Mouse (Mus musculus): ENCODE data around the gene Zfp235. TPM values are rescaled to one million over a fixed set of nuclear protein-coding genes. Genes with fewer than 3 reads are reported as not detected.
A peak's percentile ranks its signal among the peaks of the same experiment; 100 is the strongest.

The Zfp235 gene
- 10 to 100 TPM; 18.5 to 20.5 TPM for total RNA-seq (2021)
- long read RNA-seq, transcript Zfp235-201 (4 exons, 3,373 nt), result major isoform, 7 of 9 reads
- long read RNA-seq, partial matches to known transcripts, result 0 of 9 reads
- long read RNA-seq, other reads (novel, unspliced or antisense), result 1 of 9 reads

DNA sequence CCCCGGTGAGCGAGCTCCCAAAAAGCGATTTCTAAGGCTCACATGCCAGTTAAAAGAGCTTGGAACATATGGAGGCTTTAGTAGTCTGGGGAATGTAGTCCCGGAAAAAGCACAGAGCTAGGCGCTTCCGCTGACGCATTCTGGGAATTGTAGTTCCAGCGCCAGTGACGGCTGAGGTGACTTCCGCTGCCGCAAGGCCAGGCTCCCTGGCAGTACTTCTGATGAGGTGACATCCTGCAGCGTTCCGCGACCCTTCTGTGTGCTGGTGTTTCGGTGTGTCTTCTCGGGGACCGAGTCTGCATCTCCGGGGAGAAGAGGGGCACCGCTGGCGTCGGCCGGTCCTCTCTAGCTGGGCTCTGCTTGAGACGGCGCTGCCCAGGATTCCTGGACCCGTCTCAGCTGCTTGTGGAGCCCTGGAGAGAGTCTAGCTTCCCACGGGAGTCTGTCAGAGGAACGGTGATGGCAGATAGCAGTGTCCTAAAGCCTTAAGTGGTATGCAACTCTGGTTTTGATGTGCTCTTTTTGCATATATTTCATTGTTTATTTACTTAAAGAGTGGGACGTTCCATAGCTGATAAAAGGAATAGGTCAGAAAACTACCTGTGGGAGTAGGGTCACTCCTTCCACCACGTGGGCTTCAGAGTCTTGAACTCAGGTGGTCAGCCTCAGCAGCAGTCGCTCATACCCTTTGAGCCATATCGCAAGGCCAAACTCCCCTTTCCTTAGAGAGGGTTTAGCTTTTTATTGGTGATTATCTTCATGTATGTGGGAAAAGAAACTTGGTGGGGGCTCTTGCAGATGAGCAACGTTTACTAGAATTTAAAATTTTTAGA lies at the start of gene Zfp235:
TSS of gene Zfp235 (plus strand) at position 174 of the 833 bp plus-strand sequence.
- peak; percentile 84 to 85 for DNase-seq (ENCODE audit: low spot score in 2 of 2)

DNA sequence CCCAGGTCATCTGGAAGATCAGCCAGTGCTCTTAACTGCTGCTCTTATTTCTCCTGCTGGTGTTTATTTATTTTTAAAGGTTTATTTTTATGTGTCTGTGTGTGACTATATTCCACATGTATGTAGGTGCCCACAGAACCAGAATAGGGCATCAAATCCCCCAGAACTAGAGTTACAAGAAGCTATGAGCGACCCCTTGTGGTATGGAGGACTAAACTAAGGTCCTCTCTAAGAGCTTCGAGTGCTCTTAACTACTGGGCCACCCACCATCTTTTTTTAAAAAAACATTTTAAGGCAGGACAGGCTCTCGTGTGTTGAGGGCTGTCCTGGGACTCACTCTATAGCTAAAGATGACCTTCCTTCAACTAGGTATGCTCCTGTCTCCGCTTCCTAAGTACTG lies 47.1 kb upstream of the Zfp235 start:
- no peak for DNase-seq (ENCODE audit: low spot score in 2 of 2)

DNA sequence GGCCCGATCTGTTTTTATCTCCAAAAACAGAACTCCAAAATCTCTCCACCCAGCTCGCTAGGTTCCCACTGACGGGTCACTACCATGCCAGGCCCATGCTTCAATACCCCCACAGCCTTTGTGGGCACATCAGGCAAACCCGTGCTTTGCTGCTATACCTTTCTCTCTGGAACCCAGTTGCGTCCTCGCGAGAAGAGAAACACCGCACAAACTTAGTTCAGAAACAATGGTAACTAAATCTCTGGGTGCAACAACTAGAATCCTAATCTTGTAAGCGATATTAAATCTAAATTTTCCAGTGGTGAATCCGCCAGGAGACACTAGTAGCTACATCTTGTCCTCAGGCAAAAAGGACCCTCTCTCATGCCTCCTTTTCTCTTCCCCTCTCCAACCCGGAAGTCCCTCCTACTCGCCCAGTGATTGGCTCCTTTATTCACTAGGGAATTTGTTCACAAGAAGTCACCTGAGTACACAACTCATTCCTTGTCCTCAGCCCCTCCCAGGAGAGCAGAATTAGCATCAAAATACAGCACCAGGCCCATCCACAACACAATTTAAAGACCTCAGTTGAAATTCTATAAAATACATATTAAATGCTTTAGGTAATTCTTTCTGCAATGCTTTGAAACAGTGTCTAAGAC lies 46.4 kb upstream of the Zfp235 start:
- no peak for DNase-seq (ENCODE audit: low spot score in 2 of 2)

DNA sequence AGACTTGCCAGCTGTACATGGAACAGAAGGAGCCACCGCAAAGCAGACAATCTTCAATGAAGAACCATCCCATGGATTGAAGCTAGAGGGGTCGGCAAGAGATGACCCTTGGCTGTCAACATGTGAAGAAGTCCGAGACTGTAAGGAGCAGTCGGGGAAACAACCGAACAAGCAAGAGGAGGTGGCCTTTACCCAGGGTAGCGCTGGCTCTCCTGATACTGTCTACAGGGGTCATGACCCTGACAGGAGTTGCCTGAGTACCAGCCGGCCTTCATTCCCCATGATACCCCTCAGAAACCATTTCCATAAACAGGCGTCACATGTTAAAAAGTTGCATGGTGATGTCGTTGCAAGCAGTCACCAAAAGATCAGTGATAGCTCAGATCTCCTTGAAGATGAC lies 29.6 kb upstream of the Zfp235 start:
- no peak for DNase-seq (ENCODE audit: low spot score in 2 of 2)

DNA sequence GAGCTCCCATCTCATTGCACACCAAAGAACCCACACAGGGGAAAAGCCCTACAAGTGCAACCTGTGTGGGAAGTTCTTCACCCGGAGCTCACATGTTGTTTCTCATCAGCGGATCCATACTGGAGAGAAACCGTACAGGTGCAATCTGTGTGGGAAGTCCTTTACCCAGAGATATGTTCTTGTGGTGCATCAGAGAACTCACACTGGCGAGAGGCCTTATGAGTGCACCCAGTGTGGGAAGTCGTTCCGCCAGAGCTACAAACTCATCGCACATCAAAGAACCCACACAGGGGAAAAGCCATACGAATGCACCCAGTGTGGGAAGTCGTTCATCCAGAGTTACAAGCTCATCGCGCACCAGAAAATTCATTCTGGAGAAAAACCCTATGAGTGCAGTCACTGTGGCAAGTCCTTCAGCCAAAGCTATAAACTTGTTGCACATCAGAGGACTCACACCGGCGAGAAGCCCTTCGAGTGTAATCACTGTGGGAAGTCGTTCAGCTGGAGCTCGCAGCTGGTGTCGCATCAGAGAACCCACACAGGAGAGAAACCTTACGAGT lies 28.7 kb upstream of the Zfp235 start:
- DNase-seq (ENCODE audit: low spot score in 2 of 2), result no peak

DNA sequence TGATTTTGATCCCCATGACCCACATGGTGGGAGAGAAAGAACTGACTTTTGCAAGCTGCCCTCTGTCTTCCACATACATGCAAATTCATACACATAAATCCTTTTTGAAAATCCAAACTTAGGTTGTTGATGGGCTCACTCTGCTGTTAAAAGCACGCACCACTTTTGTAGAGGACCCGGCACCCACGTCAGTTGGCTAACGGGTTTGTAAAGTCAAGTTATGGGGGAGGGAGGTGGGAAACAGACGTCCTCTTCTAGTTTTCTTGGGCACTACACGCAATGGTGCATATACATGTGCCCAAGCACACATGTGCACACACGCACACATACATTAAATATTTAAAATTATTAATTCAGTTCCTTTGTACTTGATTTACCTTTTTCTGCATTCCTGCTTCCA lies 23.1 kb upstream of the Zfp235 start:
- DNase-seq (ENCODE audit: low spot score in 2 of 2), result no peak

DNA sequence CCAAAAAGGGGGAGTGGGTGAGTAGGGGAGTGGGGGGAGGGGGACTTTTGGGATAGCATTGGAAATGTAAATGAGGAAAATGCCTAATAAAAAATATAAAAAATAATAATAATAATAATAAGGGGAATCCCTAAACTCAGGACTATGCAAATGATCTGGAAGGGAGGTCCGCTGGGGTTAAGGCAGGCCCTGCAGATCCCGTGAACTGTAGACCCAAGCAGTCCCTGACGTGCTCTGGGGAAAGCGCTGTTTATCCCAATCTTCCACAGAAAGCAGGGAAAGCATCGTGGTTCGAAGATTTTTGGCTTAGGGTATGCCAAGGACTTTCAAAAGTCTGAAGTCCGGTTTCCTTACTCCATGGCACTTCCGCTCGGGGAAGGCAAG lies 22.2 kb upstream of the Zfp235 start:
- peak in 1 of 2 experiments; percentile 25 for DNase-seq (ENCODE audit: low spot score in 2 of 2)

DNA sequence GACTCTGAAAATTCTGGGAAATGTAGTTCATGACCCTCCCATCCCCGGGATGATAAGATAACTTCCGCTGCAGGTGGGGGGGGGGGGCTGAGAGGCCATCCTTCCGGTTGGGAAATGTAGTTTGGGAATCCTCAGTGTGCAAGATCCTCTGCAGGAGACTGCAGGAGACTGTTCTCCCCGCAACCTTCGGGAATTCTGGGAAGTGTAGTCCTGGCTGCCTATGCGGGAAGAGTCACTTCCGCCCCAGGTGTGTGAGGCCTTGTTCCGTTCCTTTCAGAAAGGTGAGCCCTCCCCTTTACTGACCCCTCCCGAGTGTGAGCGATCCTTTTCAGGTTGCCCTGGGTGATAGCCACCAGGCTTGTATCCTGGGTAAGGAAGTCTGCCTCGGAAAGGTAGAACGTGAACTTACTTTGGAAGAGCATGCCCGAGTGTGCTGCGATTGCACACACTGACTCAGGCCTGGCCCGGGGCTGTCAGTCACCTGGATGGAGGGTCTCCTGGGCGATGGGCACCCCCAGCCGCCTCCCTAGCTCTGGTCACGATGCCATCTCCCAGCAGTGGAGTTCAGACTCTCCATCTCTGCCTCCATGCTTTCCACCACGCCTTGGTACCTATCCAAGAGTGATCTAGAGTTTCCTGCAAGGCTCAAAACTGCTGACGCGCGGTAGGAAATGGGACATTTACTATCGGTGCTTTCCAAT lies 21.7 kb upstream of the Zfp235 start, which contains the start of gene Zfp112:
TSS of gene Zfp112 (plus strand) at position 159 of the 701 bp plus-strand sequence.
- DNase-seq (ENCODE audit: low spot score in 2 of 2), result peak; percentile 68 to 77

DNA sequence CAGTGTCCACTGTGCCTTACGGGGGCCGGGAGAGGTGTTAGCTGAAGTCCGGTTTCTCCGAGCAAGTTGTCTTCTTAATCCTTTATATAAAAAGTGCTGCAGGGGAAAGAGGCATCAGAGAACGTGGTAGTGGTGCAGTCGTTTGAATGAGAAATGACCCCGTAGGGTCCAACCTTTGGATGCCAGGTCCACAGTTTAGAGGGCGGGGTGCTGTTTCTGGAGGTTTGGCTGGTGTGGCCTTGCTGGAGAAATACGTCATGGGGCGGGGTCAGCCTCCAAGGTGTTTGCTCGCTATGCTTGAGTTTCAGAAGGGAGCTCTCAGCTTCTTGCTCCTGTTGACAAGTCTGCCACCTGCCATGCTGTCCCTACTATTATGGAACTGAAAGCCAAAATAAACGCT lies 21.0 kb upstream of the Zfp235 start:
- DNase-seq (ENCODE audit: low spot score in 2 of 2), result peak; percentile 15 to 37

DNA sequence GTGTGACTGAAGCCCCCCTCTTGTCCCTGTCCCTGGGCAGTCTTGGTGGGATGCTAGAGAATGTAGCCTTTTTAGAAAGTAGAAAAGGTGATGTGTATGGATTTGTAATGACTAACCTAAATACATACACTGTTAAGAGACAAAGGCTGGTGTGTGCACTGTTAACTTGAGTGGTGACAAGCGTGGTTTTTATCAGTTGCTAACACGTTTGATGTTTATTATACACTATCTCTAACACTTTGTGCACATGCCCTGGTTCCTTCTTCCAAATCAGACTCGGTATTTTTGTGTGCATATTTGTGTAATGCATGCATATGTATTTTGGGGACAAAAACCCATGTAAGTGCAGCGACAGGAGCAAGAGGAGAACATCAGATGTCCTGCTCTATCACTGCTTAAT lies 17.3 kb upstream of the Zfp235 start:
- no peak for DNase-seq (ENCODE audit: low spot score in 2 of 2)

DNA sequence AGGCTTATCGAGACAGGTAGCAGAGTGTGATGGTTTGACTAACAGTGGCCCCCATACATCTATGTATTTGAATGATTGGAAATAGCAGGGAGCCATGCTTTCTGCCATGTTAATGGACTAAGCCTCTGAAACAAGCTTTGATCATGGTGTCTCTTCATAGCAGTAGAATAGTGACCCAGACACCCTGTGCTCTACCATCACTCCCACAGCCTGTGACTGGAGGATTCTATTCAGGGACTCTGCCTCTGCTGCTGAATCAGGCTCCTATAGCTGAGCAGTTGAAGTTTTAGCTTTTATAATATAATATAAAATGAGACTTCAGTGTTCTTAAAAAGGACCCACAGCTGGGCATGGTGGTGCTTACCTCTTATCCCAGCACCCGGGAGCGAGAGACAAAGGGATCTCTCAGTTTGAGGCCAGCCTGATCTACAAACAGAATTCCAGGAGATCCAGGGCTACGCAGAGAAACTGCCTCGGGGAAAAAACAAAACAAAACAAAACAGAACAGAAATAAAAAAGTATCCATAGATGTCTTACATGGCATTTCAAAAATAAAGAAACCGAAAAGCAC lies 459 bp upstream of the Zfp235 start:
- peak; percentile 7 to 14 for DNase-seq (ENCODE audit: low spot score in 2 of 2)

DNA sequence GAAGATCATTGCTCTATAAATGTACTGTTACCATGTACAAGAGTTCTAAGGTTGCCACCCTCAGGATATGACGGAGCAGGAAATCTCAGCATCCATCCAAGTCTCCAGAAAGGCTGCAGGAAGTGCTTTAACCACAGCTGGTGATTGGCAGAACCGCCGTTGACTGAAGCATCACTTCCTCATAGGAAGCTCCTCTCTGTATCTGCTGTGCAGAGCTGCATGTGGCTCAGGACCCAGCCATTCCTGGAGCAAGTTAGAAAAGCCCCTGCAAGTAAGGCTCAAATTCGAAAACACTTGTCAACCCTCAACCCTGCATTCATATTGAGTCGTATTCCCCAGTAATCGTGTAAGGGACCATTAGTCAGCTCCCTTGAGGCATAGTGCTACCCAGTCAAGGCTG lies 8.6 kb downstream of the Zfp235 start:
- peak in 1 of 2 experiments; percentile 1 for DNase-seq (ENCODE audit: low spot score in 2 of 2)

DNA sequence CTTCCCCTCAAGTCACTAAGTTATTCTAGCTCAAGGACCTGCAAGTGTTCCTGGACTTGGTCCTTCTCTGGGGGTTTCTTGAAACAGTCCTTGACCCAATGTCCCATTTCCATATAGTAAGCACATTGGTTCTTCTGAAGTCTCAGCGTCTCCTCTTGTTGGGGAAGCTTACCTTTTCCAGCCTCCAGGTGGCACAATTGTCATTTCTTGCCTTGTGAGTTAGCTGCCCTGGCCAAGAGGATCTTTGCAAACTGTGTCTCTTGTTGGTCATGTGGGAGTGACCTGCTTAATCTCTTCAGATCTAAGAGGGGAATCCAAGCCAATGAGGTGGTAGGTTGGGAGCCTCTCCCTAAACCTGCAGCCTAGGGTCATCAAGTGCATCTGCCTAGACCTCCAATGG lies 19.3 kb downstream of the Zfp235 start:
- no peak for DNase-seq (ENCODE audit: low spot score in 2 of 2)

DNA sequence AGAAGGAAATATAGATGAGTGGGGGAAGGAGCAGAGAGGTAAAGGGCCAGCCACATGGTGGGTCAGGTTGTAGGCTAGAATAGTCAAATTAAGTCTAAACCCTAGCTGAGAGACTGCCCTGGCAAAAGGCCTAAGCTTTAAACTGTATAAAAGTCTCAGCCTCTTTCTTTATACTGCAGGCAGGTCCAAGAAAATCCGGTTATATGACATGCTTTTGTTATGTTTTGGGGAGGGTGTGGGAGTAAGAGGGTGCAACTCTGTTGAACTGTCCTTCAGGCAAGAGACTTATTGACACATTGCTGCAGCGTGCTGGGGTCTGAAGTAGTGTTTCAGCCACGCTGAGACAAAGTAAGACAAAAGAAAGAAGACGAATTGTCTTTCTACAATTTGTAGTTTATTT lies 38.2 kb downstream of the Zfp235 start:
- DNase-seq (ENCODE audit: low spot score in 2 of 2), result no peak

DNA sequence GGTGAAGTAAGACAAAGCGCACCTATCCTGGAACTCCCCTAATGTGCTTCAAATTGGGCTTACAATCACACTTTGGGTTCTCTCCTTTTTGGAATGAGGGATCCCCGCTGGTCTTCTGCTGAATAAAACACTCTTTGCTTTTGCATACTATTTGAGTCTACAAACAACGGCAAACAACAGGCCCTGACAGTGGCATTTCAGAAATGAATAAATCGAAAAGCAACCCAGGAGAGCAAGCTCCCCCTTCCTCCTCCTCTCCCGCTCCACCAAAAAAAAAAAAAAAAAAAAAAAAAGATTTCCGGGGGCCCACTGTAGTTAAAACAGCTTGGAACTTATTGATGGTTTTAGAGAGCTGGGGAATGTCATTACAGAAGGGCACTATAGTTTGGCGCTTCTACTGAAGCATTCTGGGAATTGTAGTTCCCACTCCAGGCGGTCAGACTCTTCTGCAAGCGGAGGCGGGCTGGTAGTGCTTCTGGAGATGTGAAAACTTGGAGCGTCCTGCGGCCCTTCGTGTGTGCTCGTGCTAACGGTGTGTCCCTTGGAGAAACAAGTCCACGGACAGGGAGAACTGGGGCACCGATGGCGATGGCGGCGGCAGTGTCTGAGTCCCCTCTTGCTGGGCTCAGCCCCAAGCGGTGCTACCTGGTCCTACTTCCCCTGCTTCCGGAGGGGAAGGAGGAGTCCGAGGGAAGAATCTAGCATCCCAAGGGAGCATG lies 40.8 kb downstream of the Zfp235 start, which contains the start of gene Zfp114:
TSS of gene Zfp114 (plus strand) at position 443 of the 719 bp plus-strand sequence.
- peak; percentile 83 to 86 for DNase-seq (ENCODE audit: low spot score in 2 of 2)

DNA sequence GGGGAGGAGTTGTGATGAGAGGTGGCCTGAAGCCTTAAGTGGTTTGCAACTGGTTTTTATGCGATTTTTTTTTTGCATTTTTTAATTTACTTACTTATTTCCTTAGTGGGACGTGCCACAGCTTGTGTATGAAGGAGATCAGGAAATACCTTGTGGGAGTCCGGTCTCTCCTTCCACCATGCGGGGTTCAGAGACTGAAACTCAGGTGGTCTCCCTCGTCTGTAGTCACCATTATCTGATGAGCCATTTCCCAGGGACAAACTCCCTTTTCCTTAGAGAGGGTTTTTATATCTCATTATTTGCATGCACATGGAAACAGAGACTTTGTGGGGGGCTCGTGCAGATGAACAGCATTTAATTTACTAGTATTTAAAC lies 41.4 kb downstream of the Zfp235 start:
- DNase-seq (ENCODE audit: low spot score in 2 of 2), result no peak

DNA sequence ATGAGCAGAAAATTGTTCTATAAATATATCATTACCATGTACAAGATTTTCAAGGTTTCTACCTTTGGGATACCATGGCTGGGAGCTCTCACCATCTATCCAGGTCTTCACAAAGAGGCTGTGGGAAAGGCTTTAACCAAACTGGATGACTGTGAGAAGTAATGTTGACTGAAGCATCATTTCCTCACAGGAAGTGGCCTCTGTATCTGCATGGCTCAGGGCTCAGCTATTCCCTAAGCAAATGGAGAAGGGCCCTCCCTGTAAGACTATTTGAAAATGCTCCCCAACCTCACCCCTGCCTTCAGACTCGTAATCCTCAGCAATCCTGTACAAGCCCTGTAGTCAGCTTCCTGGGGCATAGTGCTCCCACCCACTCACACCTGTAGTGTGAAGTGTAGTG lies 53.6 kb downstream of the Zfp235 start:
- DNase-seq (ENCODE audit: low spot score in 2 of 2), result no peak

DNA sequence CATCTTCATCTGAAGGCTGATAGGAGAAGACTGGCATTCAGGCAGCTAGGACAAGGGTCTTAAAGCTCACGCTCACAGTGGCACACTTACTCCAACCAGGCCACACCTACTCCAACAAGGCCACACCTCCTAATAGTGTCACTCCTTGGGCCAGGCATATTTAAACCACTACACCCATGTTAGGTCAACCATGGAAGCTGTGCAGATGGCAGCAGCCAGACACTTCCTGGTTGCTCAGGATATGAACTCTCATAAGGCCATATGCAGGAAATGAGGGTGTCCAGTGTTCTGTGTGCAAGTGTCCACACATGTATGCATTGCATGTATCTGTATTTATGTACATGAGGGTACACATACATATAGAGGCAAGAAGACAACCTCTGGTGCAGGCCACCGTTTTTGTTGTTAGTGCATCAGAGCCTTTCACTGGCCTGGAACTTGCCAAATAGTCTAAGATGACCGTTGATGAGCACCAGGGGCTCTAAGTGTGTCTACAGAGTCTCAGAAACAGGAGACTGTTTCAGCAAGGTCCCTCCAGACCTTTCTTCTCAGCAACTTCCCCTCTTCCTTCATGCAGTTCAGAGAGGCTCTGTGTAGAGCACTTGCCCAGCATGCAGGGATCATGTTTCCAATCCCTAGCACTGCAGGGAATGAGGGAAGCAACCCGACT lies 55.1 kb downstream of the Zfp235 start:
- no peak for DNase-seq (ENCODE audit: low spot score in 2 of 2)

DNA sequence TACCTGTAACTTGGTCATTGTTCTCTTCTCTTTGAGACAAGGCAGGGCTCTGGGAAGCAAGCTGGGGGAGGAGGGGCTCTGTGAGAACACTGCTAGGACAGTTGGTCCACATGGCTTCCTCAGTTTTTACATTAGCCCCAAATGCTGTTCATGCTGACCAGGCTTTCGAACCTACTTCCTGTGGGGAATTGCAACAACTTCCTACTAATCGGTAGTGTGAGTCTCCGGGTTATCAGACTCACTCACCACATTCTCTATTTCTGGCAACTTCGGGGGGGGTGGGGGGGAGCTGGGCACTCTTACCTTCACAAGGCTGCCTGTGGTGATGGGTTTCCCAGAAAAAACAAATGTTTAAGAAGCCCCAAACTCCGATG lies 55.6 kb downstream of the Zfp235 start:
- no peak for DNase-seq (ENCODE audit: low spot score in 2 of 2)

DNA sequence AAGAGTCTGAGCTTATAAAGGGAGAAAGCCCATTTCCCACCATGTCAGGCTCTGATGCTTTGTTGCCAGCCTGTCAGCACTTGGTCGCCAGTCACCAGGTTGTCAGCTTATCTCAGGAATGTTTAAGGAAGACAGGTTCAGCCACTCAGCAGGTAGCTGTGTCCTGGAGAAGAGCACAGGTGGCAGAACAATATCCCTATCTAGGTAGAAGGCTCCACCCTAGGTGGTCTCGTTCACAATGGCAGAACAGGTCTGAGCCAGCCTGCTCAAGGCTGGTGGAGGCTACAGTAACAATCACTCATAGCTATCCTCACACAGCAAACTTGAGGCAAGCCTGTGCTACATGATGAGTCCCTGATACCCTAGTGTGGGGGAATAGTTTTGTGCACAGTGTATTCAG lies 57.4 kb downstream of the Zfp235 start:
- DNase-seq (ENCODE audit: low spot score in 2 of 2), result no peak
